Mouse (Mus musculus) stomach, postnatal 0 days (tissue): ENCODE measurements around the gene Hsdl2. TPM values are rescaled to one million over a fixed set of nuclear protein-coding genes. Genes with fewer than 3 reads are reported as not detected.
A peak's percentile ranks its signal among the peaks of the same experiment; 100 is the strongest.

Source experiments
- ATAC-seq: fragments of 200-750 bp; cut with Nextera tagmentation; 2 replicates; pipeline ENCODE4 v1.8.0; 2017; ENCODE audit not compliant: low FRiP score, low TSS enrichment
- DNase-seq: peaks from one replicate; pipeline ENCODE4 v3.0.0-alpha.2; 2016; ENCODE audit warnings: low spot score
- H3K27ac ChIP-seq: fragments of 300-500 bp; sonication (generic); replicated peaks from 2 replicates; pipeline ENCODE4 v1.5.1; 2014; ENCODE audit warnings: mild to moderate bottlenecking, control low read depth
- H3K27me3 ChIP-seq: fragments of 300-500 bp; sonication (generic); 2 replicates; pipeline ENCODE4 v1.6.1; 2014; ENCODE audit warnings: low read length; ENCODE audit not compliant: control insufficient read depth, insufficient read depth
- H3K36me3 ChIP-seq: fragments of 300-500 bp; sonication (generic); 2 replicates; pipeline ENCODE4 v1.6.1; 2014; ENCODE audit warnings: low read length, mixed read lengths; ENCODE audit not compliant: control insufficient read depth, insufficient read depth
- H3K4me1 ChIP-seq: fragments of 300-500 bp; sonication (generic); replicated peaks from 2 replicates; pipeline ENCODE4 v1.6.1; 2014; ENCODE audit warnings: antibody characterized with exemption; ENCODE audit not compliant: control insufficient read depth, insufficient read depth
- H3K4me2 ChIP-seq: fragments of 300-500 bp; sonication (generic); replicated peaks from 2 replicates; pipeline ENCODE4 v1.6.1; 2014; ENCODE audit warnings: low read depth, mild to moderate bottlenecking, control low read depth, moderate library complexity
- H3K4me3 ChIP-seq: fragments of 300-500 bp; sonication (generic); 2 replicates; pipeline ENCODE4 v1.5.1; 2014; ENCODE audit warnings: low read depth, low read length, control low read depth
- H3K9ac ChIP-seq: fragments of 300-500 bp; sonication (generic); 2 replicates; pipeline ENCODE4 v1.6.1; 2014; ENCODE audit warnings: mild to moderate bottlenecking, low read length, control low read depth, mixed read lengths
- H3K9me3 ChIP-seq: fragments of 300-500 bp; sonication (generic); 2 replicates; pipeline ENCODE4 v1.6.1; 2016; ENCODE audit warnings: low read length; ENCODE audit not compliant: control insufficient read depth
- CTCF ChIP-seq: IDR thresholded peaks from 2 replicates; pipeline ENCODE4 v1.5.1; 2016; ENCODE audit warnings: antibody characterized with exemption, low read depth, mild to moderate bottlenecking, moderate library complexity
- EP300 ChIP-seq: optimal IDR thresholded peaks from 2 replicates; pipeline ENCODE3; 2016; ENCODE audit warnings: antibody characterized with exemption
- WGBS: fragments of 180-500 bp; shearing (Covaris S2); extraction: QIAGEN DNeasy Blood & Tissue Kit; methylation state at CpG from one replicate; pipeline ENCODE4 v1.1.7; 2014; 5-methylcytosine and 5-hydroxymethylcytosine counted together
- polyA plus RNA-seq: library from polyadenylated mRNA; unstranded; fragments of >200 nt; fragmentation: Nextera tagmentation; extraction: Ambion mirVana; gene quantifications from 2 replicates; pipeline ENCODE4 v1.2.1, GENCODE M21; 2015

Gene Hsdl2
- 47.8 and 49.4 TPM in 2 replicates for polyA plus RNA-seq

GRCm38 (mm10) chr4:59581314-59582185 is at the start of gene Hsdl2:
TSS of gene Hsdl2 (plus strand) at chr4:59581563.
- H3K4me3 ChIP-seq: peak within 1 kb of the TSS; percentile 78
- no peaks in the 10 kb centered on the region for H3K36me3 ChIP-seq
- ATAC-seq (peak; percentile 97), DNase-seq (peak; percentile 100)
- TF ChIP-seq EP300 (no peak), CTCF (no peak)
- peak within 1 kb of the TSS; percentile 83 for H3K27ac ChIP-seq
- peak within 1 kb of the TSS; percentile 53 for H3K4me2 ChIP-seq
- no peaks in the 10 kb centered on the region for H3K9me3 ChIP-seq
- H3K27me3 ChIP-seq: no peaks in the 10 kb centered on the region
- H3K9ac ChIP-seq: peak within 1 kb of the TSS; percentile 71
- H3K4me1 ChIP-seq: no peaks in the 10 kb centered on the region
- under 1% methylated on average over 61 of the region's 61 CpGs for WGBS

GRCm38 (mm10) chr4:59533268-59533667 is 48.1 kb upstream of the Hsdl2 start:
- Histone ChIP-seq H3K4me3 (no peak overlapping the region), H3K27ac (no peak overlapping the region), H3K4me1 (no peaks in the 10 kb centered on the region), H3K4me2 (no peak overlapping the region), H3K27me3 (no peaks in the 10 kb centered on the region), H3K9me3 (no peaks in the 10 kb centered on the region), H3K9ac (no peak overlapping the region), H3K36me3 (no peaks in the 10 kb centered on the region)
- no peak for DNase-seq
- 47% methylated on average over 2 of the region's 2 CpGs for WGBS
- TF ChIP-seq EP300: no peak
- TF ChIP-seq CTCF: no peak
- ATAC-seq: no peak

- no peak overlapping the region for H3K4me2 ChIP-seq
- no peaks in the 10 kb centered on the region for H3K4me1 ChIP-seq
- H3K27me3 ChIP-seq: no peaks in the 10 kb centered on the region
- H3K9ac ChIP-seq: no peak overlapping the region
- DNase-seq (no peak), ATAC-seq (no peak)
- H3K9me3 ChIP-seq: no peaks in the 10 kb centered on the region
- no peaks in the 10 kb centered on the region for H3K36me3 ChIP-seq
- no peak for TF ChIP-seq EP300
- TF ChIP-seq CTCF: no peak
- H3K27ac ChIP-seq: no peak overlapping the region
- H3K4me3 ChIP-seq: no peak overlapping the region
These were observed 45.7 kb upstream of the Hsdl2 start for GRCm38 (mm10) chr4:59535624-59536023.

GRCm38 (mm10) chr4:59536281-59536680 is 45.1 kb upstream of the Hsdl2 start:
- Histone ChIP-seq H3K36me3 (no peaks in the 10 kb centered on the region), H3K4me2 (no peak overlapping the region), H3K4me3 (no peak overlapping the region), H3K27me3 (no peaks in the 10 kb centered on the region), H3K9ac (no peak overlapping the region), H3K9me3 (no peaks in the 10 kb centered on the region), H3K27ac (no peak overlapping the region), H3K4me1 (no peaks in the 10 kb centered on the region)
- TF ChIP-seq CTCF (no peak), EP300 (no peak)
- DNase-seq (no peak), ATAC-seq (no peak)
- 81% methylated on average over 1 of the region's 1 CpGs for WGBS

- Histone ChIP-seq H3K4me1 (no peaks in the 10 kb centered on the region), H3K9ac (no peak overlapping the region), H3K4me2 (no peak overlapping the region), H3K27me3 (no peaks in the 10 kb centered on the region), H3K4me3 (no peak overlapping the region), H3K9me3 (no peaks in the 10 kb centered on the region), H3K36me3 (no peaks in the 10 kb centered on the region), H3K27ac (no peak overlapping the region)
- ATAC-seq (no peak), DNase-seq (no peak)
- TF ChIP-seq EP300 (no peak), CTCF (peak; percentile 48)
These were observed 38.4 kb upstream of the Hsdl2 start for GRCm38 (mm10) chr4:59543006-59543405.

- ATAC-seq (no peak), DNase-seq (no peak)
- no peaks in the 10 kb centered on the region for H3K27me3 ChIP-seq
- WGBS: 44% methylated on average over 2 of the region's 2 CpGs
- no peaks in the 10 kb centered on the region for H3K9me3 ChIP-seq
- H3K4me1 ChIP-seq: no peaks in the 10 kb centered on the region
- no peak overlapping the region for H3K9ac ChIP-seq
- H3K27ac ChIP-seq: no peak overlapping the region
- no peaks in the 10 kb centered on the region for H3K36me3 ChIP-seq
- TF ChIP-seq CTCF: no peak
- no peak for TF ChIP-seq EP300
- H3K4me2 ChIP-seq: no peak overlapping the region
- H3K4me3 ChIP-seq: no peak overlapping the region
These were observed 36.7 kb upstream of the Hsdl2 start for GRCm38 (mm10) chr4:59544654-59545053.
